Mouse (Mus musculus) cerebellum, postnatal 10 days (tissue): ENCODE data around the gene Soat2.
"Not testable (repeated sequence)": the region's sequence is repeated elsewhere in the genome, so short reads cannot be mapped to it uniquely, and the experiment has no call there.

Experiments
- DNase-seq, 2 experiments: peaks; one replicate each; pipeline ENCODE4 v3.0.0; 2021; ENCODE audit warnings: mixed read lengths in 2 of 2

Soat2 gene

GRCm38 (mm10) chr15:102147674-102148402, 2.5 kb upstream of the Soat2 start:
- DNase-seq, result no peak

GRCm38 (mm10) chr15:102149561-102149960, 765 bp upstream of the Soat2 start:
- DNase-seq, result no peak

- no peak for DNase-seq
Observed at GRCm38 (mm10) chr15:102152646-102153045, 2.3 kb downstream of the Soat2 start.

GRCm38 (mm10) chr15:102155006-102155405, 4.7 kb downstream of the Soat2 start:
- DNase-seq, result not testable (repeated sequence)

GRCm38 (mm10) chr15:102156836-102157235, 6.5 kb downstream of the Soat2 start:
- peak; percentile 48 to 61 for DNase-seq

- no peak for DNase-seq
Observed at GRCm38 (mm10) chr15:102160415-102161060, 10.2 kb downstream of the Soat2 start.

- DNase-seq, result no peak
Observed at GRCm38 (mm10) chr15:102163900-102164693, 13.8 kb downstream of the Soat2 start.

GRCm38 (mm10) chr15:102165468-102166100, 15.3 kb downstream of the Soat2 start:
- no peak for DNase-seq

- DNase-seq, result no peak
Observed at GRCm38 (mm10) chr15:102167620-102168021, 17.3 kb downstream of the Soat2 start.

GRCm38 (mm10) chr15:102169064-102169463, 18.7 kb downstream of the Soat2 start:
- no peak for DNase-seq

GRCm38 (mm10) chr15:102173581-102173980, 23.3 kb downstream of the Soat2 start:
- DNase-seq, result no peak

GRCm38 (mm10) chr15:102175736-102176319, 25.5 kb downstream of the Soat2 start:
- DNase-seq, result no peak

- DNase-seq, result no peak
Observed at GRCm38 (mm10) chr15:102176571-102177316, 26.4 kb downstream of the Soat2 start.

- peak; percentile 29 to 34 for DNase-seq
Observed at GRCm38 (mm10) chr15:102177417-102177816, 27.1 kb downstream of the Soat2 start.

GRCm38 (mm10) chr15:102178279-102178678, 28.0 kb downstream of the Soat2 start:
- peak; percentile 91 to 94 for DNase-seq

- DNase-seq, result no peak
Observed at GRCm38 (mm10) chr15:102179106-102179505, 28.8 kb downstream of the Soat2 start.

GRCm38 (mm10) chr15:102179924-102180323, 29.6 kb downstream of the Soat2 start:
- no peak for DNase-seq

GRCm38 (mm10) chr15:102183076-102183475, 32.8 kb downstream of the Soat2 start:
- DNase-seq, result no peak

GRCm38 (mm10) chr15:102186239-102186638, 35.9 kb downstream of the Soat2 start:
- no peak for DNase-seq

- DNase-seq, result no peak
Observed at GRCm38 (mm10) chr15:102188096-102188495, 37.8 kb downstream of the Soat2 start.

- no peak for DNase-seq
Observed at GRCm38 (mm10) chr15:102188883-102189282, 38.6 kb downstream of the Soat2 start.

GRCm38 (mm10) chr15:102191699-102192098, 41.4 kb downstream of the Soat2 start:
- DNase-seq, result no peak
